Mouse (Mus musculus) E14TG2a.4 (cell line): ENCODE measurements around the gene Baiap2l2.

Source experiments
- H3K27me3 ChIP-seq: 2 replicates; pipeline ENCODE4 v1.6.1; 2014; ENCODE audit warnings: low read length, control low read depth; ENCODE audit not compliant: insufficient read depth
- H3K36me3 ChIP-seq: 2 replicates; pipeline ENCODE4 v1.6.1; 2014; ENCODE audit warnings: low read length, control low read depth; ENCODE audit not compliant: insufficient read depth
- H3K4me1 ChIP-seq: replicated peaks from 2 replicates; pipeline ENCODE4 v1.6.1; 2014; ENCODE audit warnings: low read depth, low read length, control low read depth
- H3K4me3 ChIP-seq: replicated peaks from 2 replicates; pipeline ENCODE4 v1.5.1; 2014; ENCODE audit warnings: mild to moderate bottlenecking, low read length
- H3K9me3 ChIP-seq: 2 replicates; pipeline ENCODE4 v1.6.1; 2014; ENCODE audit warnings: low read length, control low read depth
- CTCF ChIP-seq: conservative IDR thresholded peaks from 2 replicates; pipeline ENCODE4 v1.5.1; 2014; ENCODE audit warnings: low read length
- NANOG ChIP-seq: IDR thresholded peaks from 2 replicates; pipeline ENCODE4 v1.6.1; 2014; ENCODE audit warnings: borderline replicate concordance, low read length, mixed read lengths
- POU5F1 ChIP-seq: IDR thresholded peaks from 2 replicates; pipeline ENCODE4 v1.6.1; 2014; ENCODE audit warnings: low read length, borderline replicate concordance

The Baiap2l2 gene

DNA sequence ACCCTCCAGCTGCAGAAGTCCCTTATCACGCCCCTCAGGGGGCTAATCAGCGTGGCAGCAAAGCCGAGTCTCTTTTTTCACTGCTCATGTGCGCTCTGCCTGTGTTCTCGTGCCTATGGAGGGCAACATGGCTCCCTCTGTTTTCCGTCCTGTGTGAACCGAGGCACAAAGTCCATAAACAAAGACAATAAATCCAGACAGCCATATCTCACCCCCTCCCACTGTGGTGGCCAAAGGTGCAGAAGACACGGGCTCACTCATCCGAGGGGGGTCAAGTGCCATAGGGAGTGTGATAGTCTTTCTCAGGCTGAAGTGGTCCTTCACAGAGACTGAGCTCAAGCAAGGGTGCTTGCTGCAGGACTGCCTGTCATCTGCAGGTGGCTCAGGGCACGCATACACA, 12.3 kb downstream of the Baiap2l2 start:
- TF ChIP-seq CTCF, result no peak
- no peaks in the 10 kb centered on the region for H3K9me3 ChIP-seq
- peaks cover 37% of the 10 kb centered on the region for H3K27me3 ChIP-seq
- H3K4me3 ChIP-seq, result no peak overlapping the region
- H3K36me3 ChIP-seq, result no peaks in the 10 kb centered on the region
- H3K4me1 ChIP-seq, result peaks cover 27% of the 10 kb centered on the region

DNA sequence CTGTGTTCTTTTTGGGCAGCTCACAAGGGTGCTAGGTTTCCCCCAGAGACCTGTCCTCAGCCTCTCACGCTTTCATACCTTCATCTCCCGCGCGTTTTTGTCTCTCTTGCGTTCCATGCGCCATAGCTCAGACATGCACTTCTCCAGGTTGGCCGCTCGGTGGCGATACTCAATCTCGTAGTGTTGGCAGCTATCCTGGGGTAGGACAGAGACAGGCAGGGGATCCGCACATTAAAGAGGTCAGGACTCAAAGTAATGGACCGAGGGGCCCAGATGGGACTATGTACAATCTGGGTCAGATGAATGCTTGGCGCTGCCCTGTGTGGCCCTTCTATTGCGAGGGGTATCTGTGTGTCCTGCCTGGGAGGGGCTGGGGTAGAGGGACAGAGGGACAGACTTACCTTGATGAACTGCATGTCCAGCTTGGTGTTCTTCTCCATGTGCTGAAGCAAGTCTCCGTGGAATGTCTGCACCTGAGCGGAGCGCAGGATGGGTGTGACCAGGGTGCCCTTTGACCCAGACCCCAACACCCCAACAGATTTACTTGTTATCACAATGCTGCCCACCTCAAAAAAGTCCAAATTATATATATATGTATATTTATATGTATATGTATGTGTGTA, 14.1 kb downstream of the Baiap2l2 start:
- peak; percentile 81 for TF ChIP-seq CTCF
- TF ChIP-seq NANOG, result no peak
- no peak for TF ChIP-seq POU5F1
- Histone ChIP-seq H3K4me1 (peaks cover 27% of the 10 kb centered on the region), H3K9me3 (no peaks in the 10 kb centered on the region), H3K27me3 (peaks cover 53% of the 10 kb centered on the region), H3K36me3 (no peaks in the 10 kb centered on the region), H3K4me3 (peak overlapping the region; percentile 68)

GRCm38 (mm10) chr15:79270317-79271123, 14.8 kb downstream of the Baiap2l2 start:
- peaks cover 58% of the 10 kb centered on the region for H3K27me3 ChIP-seq
- H3K36me3 ChIP-seq, result no peaks in the 10 kb centered on the region
- no peaks in the 10 kb centered on the region for H3K9me3 ChIP-seq
- H3K4me3 ChIP-seq, result peak overlapping the region; percentile 68
- no peak for TF ChIP-seq NANOG
- TF ChIP-seq CTCF, result no peak
- TF ChIP-seq POU5F1, result no peak
- peaks cover 27% of the 10 kb centered on the region for H3K4me1 ChIP-seq

GRCm38 (mm10) chr15:79268521-79268920, 16.8 kb downstream of the Baiap2l2 start:
- Histone ChIP-seq H3K9me3 (no peaks in the 10 kb centered on the region), H3K27me3 (peaks cover 59% of the 10 kb centered on the region), H3K4me3 (no peak overlapping the region), H3K4me1 (peaks cover 27% of the 10 kb centered on the region), H3K36me3 (no peaks in the 10 kb centered on the region)
- TF ChIP-seq NANOG (no peak), CTCF (no peak), POU5F1 (no peak)

GRCm38 (mm10) chr15:79265384-79265783, 20.0 kb downstream of the Baiap2l2 start:
- TF ChIP-seq CTCF (no peak), NANOG (no peak), POU5F1 (no peak)
- peaks cover 27% of the 10 kb centered on the region for H3K4me1 ChIP-seq
- no peak overlapping the region for H3K4me3 ChIP-seq
- H3K27me3 ChIP-seq, result peaks cover 63% of the 10 kb centered on the region
- no peaks in the 10 kb centered on the region for H3K36me3 ChIP-seq
- no peaks in the 10 kb centered on the region for H3K9me3 ChIP-seq

DNA sequence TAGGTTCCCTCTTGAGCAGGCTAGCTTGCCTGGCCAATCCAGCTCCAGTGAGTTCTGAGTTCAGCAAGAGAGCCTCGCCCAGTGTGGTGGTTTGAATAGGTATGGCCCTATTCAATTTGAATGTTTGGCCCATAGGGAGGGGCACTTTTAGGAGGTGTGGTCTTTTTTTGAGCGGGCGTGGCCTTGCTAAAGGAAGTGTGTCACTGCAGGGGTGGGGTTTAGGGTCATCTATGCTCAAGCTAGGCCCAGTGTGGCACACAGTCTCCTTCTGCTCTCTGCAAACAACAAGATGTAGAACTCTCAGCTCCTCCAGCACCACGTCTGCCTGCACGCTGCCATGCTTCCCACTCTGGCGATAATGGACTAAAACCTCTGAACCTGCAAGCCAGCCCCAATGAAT, 21.6 kb downstream of the Baiap2l2 start:
- Histone ChIP-seq H3K9me3 (no peaks in the 10 kb centered on the region), H3K27me3 (peaks cover 73% of the 10 kb centered on the region), H3K4me1 (peaks cover 19% of the 10 kb centered on the region), H3K4me3 (no peak overlapping the region), H3K36me3 (no peaks in the 10 kb centered on the region)
- no peak for TF ChIP-seq POU5F1
- TF ChIP-seq CTCF, result no peak
- TF ChIP-seq NANOG, result no peak

DNA sequence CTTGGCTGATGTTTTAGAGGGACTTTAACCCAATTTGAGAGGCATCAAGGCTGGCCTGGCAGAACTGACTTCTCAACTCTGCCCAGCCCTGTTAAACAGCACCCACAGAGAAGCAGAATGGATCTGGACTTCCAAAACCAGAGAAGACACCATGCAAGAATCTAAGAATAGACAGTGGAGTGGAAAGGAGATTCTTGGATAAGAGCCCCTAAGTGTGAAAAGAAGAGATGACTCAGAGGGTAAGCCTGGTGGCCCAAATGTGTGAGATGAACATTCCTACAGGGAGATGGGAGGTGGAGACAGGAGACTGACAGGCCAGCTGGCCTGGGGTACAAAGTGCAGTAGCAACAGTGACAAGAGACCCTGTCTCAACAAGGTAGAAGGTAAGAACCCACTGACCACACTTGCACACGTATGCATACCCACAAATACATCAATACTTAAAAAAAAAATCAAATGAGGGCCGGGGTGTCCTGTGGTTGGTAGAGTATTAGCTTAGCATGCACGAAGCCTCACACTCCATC, 22.5 kb downstream of the Baiap2l2 start:
- peaks cover 18% of the 10 kb centered on the region for H3K4me1 ChIP-seq
- no peaks in the 10 kb centered on the region for H3K36me3 ChIP-seq
- no peak overlapping the region for H3K4me3 ChIP-seq
- TF ChIP-seq POU5F1 (no peak), NANOG (no peak), CTCF (no peak)
- H3K27me3 ChIP-seq, result peaks cover 70% of the 10 kb centered on the region
- no peaks in the 10 kb centered on the region for H3K9me3 ChIP-seq

- TF ChIP-seq NANOG (no peak), CTCF (peak; percentile 30)
- no peak overlapping the region for H3K4me3 ChIP-seq
- peaks cover 66% of the 10 kb centered on the region for H3K27me3 ChIP-seq
Observed at GRCm38 (mm10) chr15:79262375-79262774, 23.0 kb downstream of the Baiap2l2 start.

DNA sequence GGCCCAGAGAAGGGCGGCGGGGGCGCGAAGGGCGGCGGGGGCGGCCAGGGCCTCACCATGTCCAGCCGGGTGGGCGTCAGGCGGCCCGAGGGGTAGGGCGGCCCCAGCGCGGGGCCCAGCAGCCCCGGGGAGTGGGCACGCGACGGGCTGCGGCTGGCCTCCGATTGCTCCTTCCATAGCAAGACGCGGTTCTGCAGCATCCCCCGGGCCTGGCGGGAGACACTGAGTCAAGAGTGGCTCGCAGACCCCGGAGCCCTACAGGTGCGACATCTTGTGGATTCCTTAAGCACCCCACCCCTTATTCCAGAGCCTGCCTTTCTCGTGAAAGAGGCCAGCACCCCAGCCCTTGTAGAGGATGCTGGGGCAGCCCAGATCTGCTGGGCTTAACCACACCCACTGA, 23.6 kb downstream of the Baiap2l2 start:
- Histone ChIP-seq H3K36me3 (no peaks in the 10 kb centered on the region), H3K4me3 (peak overlapping the region; percentile 82), H3K4me1 (peaks cover 18% of the 10 kb centered on the region), H3K9me3 (no peaks in the 10 kb centered on the region), H3K27me3 (peaks cover 61% of the 10 kb centered on the region)
- no peak for TF ChIP-seq CTCF
- TF ChIP-seq POU5F1, result no peak
- no peak for TF ChIP-seq NANOG

More at GRCm38 (mm10) chr15:79262375-79262774, 23.0 kb downstream of the Baiap2l2 start:
- H3K4me1 ChIP-seq, result peaks cover 18% of the 10 kb centered on the region
- no peaks in the 10 kb centered on the region for H3K9me3 ChIP-seq
- no peaks in the 10 kb centered on the region for H3K36me3 ChIP-seq
